Mouse (Mus musculus) embryonic facial prominence, embryonic 15.5 days (tissue): ENCODE data around the gene Prickle1. TPM values are rescaled to one million over a fixed set of nuclear protein-coding genes. Genes with fewer than 3 reads are reported as not detected.

Source experiments
- ATAC-seq: fragments of 200-750 bp; cut with Nextera tagmentation; 2 replicates; pipeline ENCODE4 v1.8.0; 2017; ENCODE audit warnings: low read depth, moderate TSS enrichment; ENCODE audit not compliant: insufficient number of reproducible peaks, low FRiP score, low TSS enrichment
- H3K27ac ChIP-seq: fragments of 300-500 bp; sonication (generic); replicated peaks from 2 replicates; pipeline ENCODE4 v1.5.1; 2015; ENCODE audit warnings: mild to moderate bottlenecking, inconsistent platforms
- H3K27me3 ChIP-seq: fragments of 300-500 bp; sonication (generic); 2 replicates; pipeline ENCODE4 v1.6.1; 2015; ENCODE audit warnings: inconsistent platforms
- H3K36me3 ChIP-seq: fragments of 300-500 bp; sonication (generic); 2 replicates; pipeline ENCODE4 v1.6.1; 2015; ENCODE audit warnings: mild to moderate bottlenecking, inconsistent platforms
- H3K4me1 ChIP-seq: fragments of 300-500 bp; sonication (generic); 2 replicates; pipeline ENCODE4 v1.6.1; 2015; ENCODE audit warnings: inconsistent platforms
- H3K4me2 ChIP-seq: fragments of 300-500 bp; sonication (generic); replicated peaks from 2 replicates; pipeline ENCODE4 v1.6.1; 2015; ENCODE audit warnings: mild to moderate bottlenecking, inconsistent platforms
- H3K4me3 ChIP-seq: fragments of 300-500 bp; sonication (generic); replicated peaks from 2 replicates; pipeline ENCODE4 v1.5.1; 2015; ENCODE audit warnings: mild to moderate bottlenecking, inconsistent platforms
- H3K9ac ChIP-seq: fragments of 300-500 bp; sonication (generic); 2 replicates; pipeline ENCODE4 v1.6.1; 2015; ENCODE audit warnings: inconsistent platforms
- H3K9me3 ChIP-seq: fragments of 300-500 bp; sonication (generic); replicated peaks from 2 replicates; pipeline ENCODE4 v1.6.1; 2016; ENCODE audit warnings: inconsistent platforms
- WGBS: fragments of 180-500 bp; shearing (Covaris S2); methylation state at CpG from one replicate; pipeline ENCODE4 v1.1.7; 2015; 5-methylcytosine and 5-hydroxymethylcytosine counted together
- polyA plus RNA-seq: library from polyadenylated mRNA; unstranded; fragments of >200 nt; fragmentation: Nextera tagmentation; extraction: Ambion mirVana; gene quantifications from 2 replicates; pipeline ENCODE4 v1.2.1, GENCODE M21; 2015

The Prickle1 gene
- polyA plus RNA-seq, 1 experiment from 2014 or later = 40.2 TPM

GRCm38 (mm10) chr15:93502703-93503102 is 93.0 kb downstream of the Prickle1 start:
- Histone ChIP-seq H3K27me3 (no peaks in the 10 kb centered on the region), H3K4me3 (no peak overlapping the region), H3K27ac (no peak overlapping the region), H3K9me3 (no peaks in the 10 kb centered on the region), H3K4me2 (no peak overlapping the region), H3K9ac (no peak overlapping the region), H3K4me1 (no peaks in the 10 kb centered on the region), H3K36me3 (peaks cover 90% of the 10 kb centered on the region)
- WGBS = 92% methylated on average over 9 of the region's 9 CpGs
- ATAC-seq = no peak

- ATAC-seq = no peak
These were observed 95.8 kb downstream of the Prickle1 start for GRCm38 (mm10) chr15:93499866-93500265.

GRCm38 (mm10) chr15:93494700-93495099 is 101.0 kb downstream of the Prickle1 start:
- no peaks in the 10 kb centered on the region for H3K27me3 ChIP-seq
- no peak overlapping the region for H3K4me2 ChIP-seq
- no peak overlapping the region for H3K27ac ChIP-seq
- peaks cover 21% of the 10 kb centered on the region; the same call in 1 of the 2 replicates for H3K36me3 ChIP-seq
- no peak overlapping the region for H3K4me3 ChIP-seq
- ATAC-seq = no peak
- H3K4me1 ChIP-seq = no peaks in the 10 kb centered on the region
- 89% methylated on average over 7 of the region's 7 CpGs for WGBS
- no peak overlapping the region for H3K9ac ChIP-seq
- no peaks in the 10 kb centered on the region for H3K9me3 ChIP-seq

More at GRCm38 (mm10) chr15:93499866-93500265, 95.8 kb downstream of the Prickle1 start:
- Histone ChIP-seq H3K4me1 (no peaks in the 10 kb centered on the region), H3K27ac (no peak overlapping the region), H3K27me3 (no peaks in the 10 kb centered on the region), H3K36me3 (peaks cover 67% of the 10 kb centered on the region), H3K9ac (no peak overlapping the region), H3K9me3 (no peaks in the 10 kb centered on the region), H3K4me3 (no peak overlapping the region), H3K4me2 (no peak overlapping the region)
- WGBS = 82% methylated on average over 9 of the region's 9 CpGs

- H3K4me3 ChIP-seq = no peak overlapping the region
- H3K4me1 ChIP-seq = no peaks in the 10 kb centered on the region
- H3K27me3 ChIP-seq = no peaks in the 10 kb centered on the region
- WGBS = 91% methylated on average over 4 of the region's 4 CpGs
- no peak for ATAC-seq
- H3K9ac ChIP-seq = no peak overlapping the region
- H3K9me3 ChIP-seq = no peaks in the 10 kb centered on the region
- peaks cover 9% of the 10 kb centered on the region; the same call in 1 of the 2 replicates for H3K36me3 ChIP-seq
- no peak overlapping the region for H3K4me2 ChIP-seq
- no peak overlapping the region for H3K27ac ChIP-seq
These were observed 106.1 kb downstream of the Prickle1 start for GRCm38 (mm10) chr15:93489597-93489996.

- Histone ChIP-seq H3K36me3 (peaks cover 9% of the 10 kb centered on the region; the same call in 1 of the 2 replicates), H3K27me3 (no peaks in the 10 kb centered on the region), H3K9me3 (no peaks in the 10 kb centered on the region), H3K27ac (no peak overlapping the region), H3K4me1 (no peaks in the 10 kb centered on the region), H3K9ac (no peak overlapping the region), H3K4me3 (no peak overlapping the region), H3K4me2 (no peak overlapping the region)
- no peak for ATAC-seq
- WGBS = 71% methylated on average over 7 of the region's 7 CpGs
These were observed 109.6 kb downstream of the Prickle1 start for GRCm38 (mm10) chr15:93486066-93486465.

- Histone ChIP-seq H3K9me3 (no peaks in the 10 kb centered on the region), H3K36me3 (peaks cover 9% of the 10 kb centered on the region; the same call in 1 of the 2 replicates), H3K9ac (no peak overlapping the region), H3K4me3 (no peak overlapping the region), H3K4me2 (no peak overlapping the region), H3K27me3 (no peaks in the 10 kb centered on the region), H3K27ac (no peak overlapping the region), H3K4me1 (no peaks in the 10 kb centered on the region)
- ATAC-seq = no peak
- 68% methylated on average over 3 of the region's 3 CpGs for WGBS
These were observed 110.4 kb downstream of the Prickle1 start for GRCm38 (mm10) chr15:93485252-93485651.

- Histone ChIP-seq H3K27ac (no peak overlapping the region), H3K36me3 (0 out of 2 replicates have a peak, but pooled peaks cover 5% of the 10 kb centered on the region), H3K27me3 (no peaks in the 10 kb centered on the region), H3K4me3 (no peak overlapping the region), H3K4me1 (no peaks in the 10 kb centered on the region), H3K4me2 (no peak overlapping the region), H3K9ac (no peak overlapping the region), H3K9me3 (no peaks in the 10 kb centered on the region)
- ATAC-seq = no peak
- WGBS = 57% methylated on average over 7 of the region's 7 CpGs
These were observed 111.4 kb downstream of the Prickle1 start for GRCm38 (mm10) chr15:93484261-93484710.

- 91% methylated on average over 10 of the region's 10 CpGs for WGBS
- H3K27me3 ChIP-seq = no peaks in the 10 kb centered on the region
- H3K36me3 ChIP-seq = no peaks in the 10 kb centered on the region
- no peaks in the 10 kb centered on the region for H3K4me1 ChIP-seq
- no peak overlapping the region for H3K27ac ChIP-seq
- no peak overlapping the region for H3K9ac ChIP-seq
- H3K9me3 ChIP-seq = no peaks in the 10 kb centered on the region
- H3K4me3 ChIP-seq = no peak overlapping the region
- ATAC-seq = no peak
- H3K4me2 ChIP-seq = no peak overlapping the region
These were observed 114.6 kb downstream of the Prickle1 start for GRCm38 (mm10) chr15:93481112-93481511.

- Histone ChIP-seq H3K9me3 (no peaks in the 10 kb centered on the region), H3K4me2 (no peak overlapping the region), H3K27ac (no peak overlapping the region), H3K4me3 (no peak overlapping the region), H3K9ac (no peak overlapping the region), H3K36me3 (no peaks in the 10 kb centered on the region), H3K27me3 (no peaks in the 10 kb centered on the region), H3K4me1 (no peaks in the 10 kb centered on the region)
- WGBS = 49% methylated on average over 4 of the region's 4 CpGs
- ATAC-seq = no peak
These were observed 116.2 kb downstream of the Prickle1 start for GRCm38 (mm10) chr15:93479445-93479844.

- Histone ChIP-seq H3K9ac (no peak overlapping the region), H3K4me2 (no peak overlapping the region), H3K27me3 (no peaks in the 10 kb centered on the region), H3K4me1 (no peaks in the 10 kb centered on the region), H3K4me3 (no peak overlapping the region), H3K36me3 (no peaks in the 10 kb centered on the region), H3K9me3 (no peaks in the 10 kb centered on the region), H3K27ac (no peak overlapping the region)
- 80% methylated on average over 3 of the region's 3 CpGs for WGBS
- ATAC-seq = no peak
These were observed 117.0 kb downstream of the Prickle1 start for GRCm38 (mm10) chr15:93478676-93479075.

GRCm38 (mm10) chr15:93477729-93478128 is 118.0 kb downstream of the Prickle1 start:
- no peak overlapping the region for H3K9ac ChIP-seq
- 91% methylated on average over 4 of the region's 4 CpGs for WGBS
- H3K36me3 ChIP-seq = no peaks in the 10 kb centered on the region
- no peak overlapping the region for H3K27ac ChIP-seq
- no peaks in the 10 kb centered on the region for H3K27me3 ChIP-seq
- no peaks in the 10 kb centered on the region for H3K4me1 ChIP-seq
- no peaks in the 10 kb centered on the region for H3K9me3 ChIP-seq
- no peak overlapping the region for H3K4me3 ChIP-seq
- H3K4me2 ChIP-seq = no peak overlapping the region
- ATAC-seq = no peak

GRCm38 (mm10) chr15:93475688-93476087 is 120.0 kb downstream of the Prickle1 start:
- Histone ChIP-seq H3K36me3 (no peaks in the 10 kb centered on the region), H3K27ac (no peak overlapping the region), H3K9me3 (no peaks in the 10 kb centered on the region), H3K27me3 (no peaks in the 10 kb centered on the region), H3K4me1 (no peaks in the 10 kb centered on the region), H3K4me3 (no peak overlapping the region), H3K4me2 (no peak overlapping the region), H3K9ac (no peak overlapping the region)
- no peak for ATAC-seq
- 73% methylated on average over 8 of the region's 8 CpGs for WGBS
